Comparison of ENCODE assay signal across 23 mouse cellular contexts in genomic region chr4:125583935-125584334, GRCm38 (mm10).
"Had no signal": no experiment of that assay in that cellular context is flagged by ENCODE, and none has a peak within 500 bp of the region (broad histone marks: within the 10 kb centered on the region; RNA-seq: fewer than 3 reads in every experiment).

No protein-coding gene starts in this region.

- DNase-seq: gastrocnemius, postnatal 14 days; gastrocnemius, postnatal 36 days; heart, adult 11 months; heart, postnatal 14 days; heart, postnatal 36 days; kidney, adult 11 months; kidney, adult 2 months; kidney, adult 9 months; kidney, postnatal 14 days; kidney, postnatal 36 days; liver; liver, embryonic 13.5 days had no signal

- H3K4me1 ChIP-seq: heart, embryonic 13.5 days; heart, embryonic 15.5 days; kidney, embryonic 15.5 days; liver, embryonic 13.5 days; liver, embryonic 15.5 days had no signal

- H3K27me3 ChIP-seq: liver, embryonic 15.5 days had no signal

- H3K27ac ChIP-seq: heart, embryonic 13.5 days; heart, embryonic 15.5 days; hindbrain, embryonic 13.5 days; hindbrain, embryonic 15.5 days; hindbrain, postnatal 0 days; kidney, embryonic 15.5 days; kidney, postnatal 0 days; left cerebral cortex, adult 2 months; limb, embryonic 10.5 days; limb, embryonic 12.5 days; liver, embryonic 13.5 days; liver, embryonic 15.5 days had no signal

- H3K4me3 ChIP-seq: heart, embryonic 13.5 days; heart, embryonic 15.5 days; hindbrain, embryonic 13.5 days; hindbrain, embryonic 15.5 days; kidney, embryonic 15.5 days; left cerebral cortex, adult 2 months; limb, embryonic 10.5 days; limb, embryonic 12.5 days; liver, embryonic 13.5 days; liver, embryonic 15.5 days had no signal

- H3K9ac ChIP-seq: heart, embryonic 13.5 days; heart, embryonic 15.5 days; hindbrain, embryonic 13.5 days; hindbrain, embryonic 15.5 days; kidney, embryonic 15.5 days; limb, embryonic 12.5 days; liver, embryonic 13.5 days; liver, embryonic 15.5 days had no signal

- H3K36me3 ChIP-seq: heart, embryonic 13.5 days; heart, embryonic 15.5 days; hindbrain, embryonic 13.5 days; hindbrain, embryonic 15.5 days; kidney, embryonic 15.5 days; limb, embryonic 10.5 days; limb, embryonic 12.5 days; liver, embryonic 13.5 days; liver, embryonic 15.5 days had no signal
